Mouse (Mus musculus) spleen, postnatal 36 days (tissue): ENCODE data around the gene Gpr37l1.
"Not testable (repeated sequence)": the region's sequence is repeated elsewhere in the genome, so short reads cannot be mapped to it uniquely, and the experiment has no call there.

Source experiments
- DNase-seq, 2 experiments: peaks; one replicate each; pipeline ENCODE4 v3.0.0; 2022; ENCODE audit warnings: low spot score in 2 of 2, mixed read lengths in 1 of 2

The Gpr37l1 gene

GRCm38 (mm10) chr1:135167435-135167834 is at the start of gene Gpr37l1:
Gpr37l1 (minus strand) TSS chr1:135167681.
- no peak for DNase-seq

- no peak for DNase-seq
Measured at GRCm38 (mm10) chr1:135213772-135214640, 46.5 kb upstream of the Gpr37l1 start.

- DNase-seq, result no peak
Measured at GRCm38 (mm10) chr1:135210421-135210820, 42.9 kb upstream of the Gpr37l1 start.

- DNase-seq, result peak in 1 of 2 experiments; percentile 11
Measured at GRCm38 (mm10) chr1:135208716-135209115, 41.2 kb upstream of the Gpr37l1 start.

- no peak for DNase-seq
Measured at GRCm38 (mm10) chr1:135206586-135207339, 39.3 kb upstream of the Gpr37l1 start.

- DNase-seq, result no peak
Measured at GRCm38 (mm10) chr1:135205257-135205656, 37.8 kb upstream of the Gpr37l1 start.

GRCm38 (mm10) chr1:135204196-135205126 is 37.0 kb upstream of the Gpr37l1 start:
- DNase-seq, result peak; percentile 41 to 59

GRCm38 (mm10) chr1:135200400-135200799 is 32.9 kb upstream of the Gpr37l1 start:
- no peak for DNase-seq

GRCm38 (mm10) chr1:135199014-135199819 is 31.7 kb upstream of the Gpr37l1 start:
- DNase-seq, result no peak

- DNase-seq, result no peak
Measured at GRCm38 (mm10) chr1:135198412-135198811, 30.9 kb upstream of the Gpr37l1 start.

- DNase-seq, result no peak
Measured at GRCm38 (mm10) chr1:135195907-135196440, 28.5 kb upstream of the Gpr37l1 start.

GRCm38 (mm10) chr1:135194335-135194734 is 26.9 kb upstream of the Gpr37l1 start:
- DNase-seq, result not testable (repeated sequence)

- no peak for DNase-seq
Measured at GRCm38 (mm10) chr1:135189186-135189585, 21.7 kb upstream of the Gpr37l1 start.

- DNase-seq, result no peak
Measured at GRCm38 (mm10) chr1:135188197-135188596, 20.7 kb upstream of the Gpr37l1 start.

GRCm38 (mm10) chr1:135187016-135187415 is 19.5 kb upstream of the Gpr37l1 start:
- DNase-seq, result not testable (repeated sequence)

- DNase-seq, result no peak
Measured at GRCm38 (mm10) chr1:135186427-135186826, 18.9 kb upstream of the Gpr37l1 start.

- no peak for DNase-seq
Measured at GRCm38 (mm10) chr1:135185936-135186335, 18.5 kb upstream of the Gpr37l1 start.

GRCm38 (mm10) chr1:135183941-135184570 is 16.6 kb upstream of the Gpr37l1 start:
- DNase-seq, result no peak

GRCm38 (mm10) chr1:135183448-135183847 is 16.0 kb upstream of the Gpr37l1 start:
- DNase-seq, result no peak

GRCm38 (mm10) chr1:135182975-135183374 is 15.5 kb upstream of the Gpr37l1 start:
- no peak for DNase-seq
